Mouse (Mus musculus): ENCODE results near the gene Rtkn. TPM values are rescaled to one million over a fixed set of nuclear protein-coding genes. Genes with fewer than 3 reads are reported as not detected.
A peak's percentile ranks its signal among the peaks of the same experiment; 100 is the strongest.
"Not testable (repeated sequence)": the region's sequence is repeated elsewhere in the genome, so short reads cannot be mapped to it uniquely, and the experiment has no call there.

Gene Rtkn
- polyA plus RNA-seq, 1 experiment from 2014 or later: 39.5 TPM

DNA sequence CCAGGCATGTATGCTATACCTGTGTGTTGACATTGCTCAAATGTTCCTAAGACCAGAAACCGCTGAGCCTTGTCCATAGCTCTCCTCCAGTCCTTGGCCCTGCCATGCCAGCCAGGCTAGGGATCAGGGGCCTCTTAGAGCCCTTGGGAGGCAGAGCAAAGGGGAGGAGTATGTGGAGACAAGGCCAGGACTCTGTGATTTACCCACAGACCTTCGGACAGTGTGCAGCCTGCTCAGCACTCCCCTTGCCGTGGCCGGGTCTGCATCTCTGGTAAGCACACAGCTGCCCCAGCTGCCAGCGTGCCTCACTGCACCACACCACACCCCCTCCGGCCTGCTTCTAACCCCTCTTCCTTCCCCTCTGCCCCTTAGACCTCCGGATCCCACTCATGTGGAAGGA is 12.0 kb downstream of the Rtkn start:
- 60% methylated on average over 7 of the region's 7 CpGs for WGBS
- Histone ChIP-seq H3K4me2 (replicated peaks) (no peak overlapping the region), H3K27me3 (peaks cover 6% of the 10 kb centered on the region; the same call in 1 of the 2 replicates), H3K27ac (replicated peaks) (no peak overlapping the region), H3K9ac (replicated peaks) (no peak overlapping the region), H3K4me1 (peaks cover 13% of the 10 kb centered on the region), H3K9me3 (no peaks in the 10 kb centered on the region), H3K4me3 (no peak overlapping the region), H3K36me3 (peaks cover 37% of the 10 kb centered on the region)
- ATAC-seq (ENCODE audit: low FRiP score, low read depth): no peak

DNA sequence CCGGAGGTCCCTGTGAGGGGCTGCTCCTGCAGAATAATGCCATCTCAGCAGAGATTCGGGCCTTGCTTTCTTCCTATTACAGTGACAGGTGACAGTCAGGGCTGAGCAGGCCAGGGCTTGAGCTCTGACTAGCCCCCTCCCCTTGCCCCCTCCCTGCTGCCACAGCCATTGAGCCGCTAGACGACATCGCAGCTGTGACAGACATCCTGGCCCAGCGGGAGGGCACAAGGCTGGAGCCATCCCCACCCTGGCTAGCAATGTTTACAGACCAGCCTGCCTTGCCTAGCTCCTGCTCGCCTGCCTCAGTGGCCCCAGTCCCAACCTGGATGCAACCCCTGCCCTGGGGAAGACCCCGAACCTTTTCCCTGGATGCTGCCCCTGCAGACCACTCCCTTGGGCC is 16.5 kb downstream of the Rtkn start:
- ATAC-seq (ENCODE audit: low FRiP score, low read depth): no peak
- no peak overlapping the region for H3K27ac ChIP-seq (replicated peaks)
- H3K4me3 ChIP-seq: no peak overlapping the region
- H3K9me3 ChIP-seq: no peaks in the 10 kb centered on the region
- 0 out of 2 replicates have a peak overlapping the region, but pooled peaks have one; percentile 11 for H3K9ac ChIP-seq (replicated peaks)
- 24% methylated on average over 8 of the region's 8 CpGs for WGBS
- H3K4me2 ChIP-seq (replicated peaks): no peak overlapping the region
- H3K4me1 ChIP-seq: peaks cover 34% of the 10 kb centered on the region
- H3K27me3 ChIP-seq: no peaks in the 10 kb centered on the region
- peaks cover 53% of the 10 kb centered on the region for H3K36me3 ChIP-seq

DNA sequence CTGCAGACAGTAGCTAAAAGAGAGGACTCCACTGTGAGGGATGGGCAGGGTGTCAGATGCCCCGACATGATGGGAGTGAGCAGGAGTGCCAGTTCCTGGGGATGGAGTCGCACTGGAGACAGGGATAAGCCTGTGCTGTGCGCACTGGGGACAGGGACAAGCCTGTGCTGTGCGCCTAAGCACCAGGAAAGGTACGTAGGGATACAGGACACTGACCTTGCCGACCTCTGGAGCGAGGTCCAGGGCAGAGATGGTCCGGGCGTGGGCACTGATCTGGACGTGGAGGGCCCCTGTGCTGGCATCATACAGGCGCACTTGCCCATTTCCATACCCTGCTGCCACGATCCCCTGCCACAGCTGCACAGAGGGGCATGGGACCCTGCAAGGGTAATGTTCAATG is 17.8 kb downstream of the Rtkn start:
- H3K9ac ChIP-seq (replicated peaks): no peak overlapping the region
- 87% methylated on average over 12 of the region's 12 CpGs for WGBS

DNA sequence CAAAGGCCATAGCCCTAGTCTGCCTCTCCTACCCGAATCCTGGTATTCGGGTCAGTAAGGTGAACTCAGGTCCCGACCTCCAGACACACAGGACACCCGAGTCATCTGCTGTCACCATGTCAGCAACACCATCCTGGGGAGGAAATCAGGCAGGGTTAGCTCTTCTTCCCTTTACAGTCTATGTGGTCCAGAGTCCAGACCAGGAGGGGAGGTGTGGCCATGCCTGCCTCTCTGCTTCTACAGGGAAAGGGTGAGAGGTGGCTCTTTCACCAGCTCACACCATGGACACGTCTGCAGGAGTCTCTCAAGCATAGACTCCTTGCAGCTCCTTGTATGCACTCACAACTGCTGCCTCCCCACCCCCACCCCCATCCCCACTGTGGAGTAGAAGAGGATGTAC is 18.2 kb downstream of the Rtkn start:
- ATAC-seq (ENCODE audit: low FRiP score, low read depth): no peak
- WGBS: 87% methylated on average over 5 of the region's 5 CpGs
- peaks cover 42% of the 10 kb centered on the region for H3K36me3 ChIP-seq

More for the DNA sequence above, 17.8 kb downstream of the Rtkn start:
- Histone ChIP-seq H3K4me3 (no peak overlapping the region), H3K9me3 (no peaks in the 10 kb centered on the region), H3K4me2 (replicated peaks) (no peak overlapping the region), H3K27ac (replicated peaks) (no peak overlapping the region), H3K36me3 (peaks cover 45% of the 10 kb centered on the region), H3K4me1 (peaks cover 34% of the 10 kb centered on the region), H3K27me3 (peaks cover 3% of the 10 kb centered on the region; the same call in 1 of the 2 replicates)
- no peak for ATAC-seq (ENCODE audit: low FRiP score, low read depth)

DNA sequence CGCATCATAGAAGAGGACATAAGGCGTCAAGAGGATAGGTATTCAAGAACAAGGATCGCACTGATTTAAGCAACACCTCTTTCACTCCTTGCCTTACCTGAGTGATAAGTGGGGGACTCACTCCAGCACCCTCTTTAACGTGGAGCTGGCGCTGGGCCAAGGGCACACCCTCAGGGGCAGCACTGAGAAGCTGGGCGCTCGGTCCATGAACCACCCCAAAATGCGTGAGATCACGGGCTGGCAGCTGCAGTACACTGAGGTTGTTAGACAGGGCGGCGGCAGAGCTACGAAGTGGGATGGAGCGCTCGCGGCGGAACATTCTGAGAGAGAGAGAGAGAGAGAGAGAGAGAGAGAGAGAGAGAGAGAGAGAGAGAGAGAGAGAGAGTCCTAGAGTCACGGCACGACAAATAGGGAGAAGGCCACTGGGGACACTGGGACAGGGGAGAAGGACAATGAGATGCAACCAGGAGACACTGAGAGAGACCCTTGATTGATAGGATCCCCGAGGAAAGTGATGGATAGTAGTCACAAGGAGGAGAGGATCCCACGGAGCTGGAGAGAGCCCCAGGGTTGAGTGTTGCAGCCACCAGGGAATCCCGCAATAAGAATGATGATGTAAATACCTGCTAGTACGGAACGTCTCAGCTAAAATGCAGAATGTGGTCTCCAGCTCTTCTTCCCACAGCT is 20.4 kb downstream of the Rtkn start:
- peak overlapping the region; percentile 56 for H3K4me3 ChIP-seq
- ATAC-seq (ENCODE audit: low FRiP score, low read depth): peak; percentile 57

More for the DNA sequence above, 18.2 kb downstream of the Rtkn start:
- H3K9ac ChIP-seq (replicated peaks): no peak overlapping the region
- H3K4me1 ChIP-seq: peaks cover 34% of the 10 kb centered on the region
- no peak overlapping the region for H3K4me2 ChIP-seq (replicated peaks)
- no peak overlapping the region for H3K27ac ChIP-seq (replicated peaks)
- H3K9me3 ChIP-seq: no peaks in the 10 kb centered on the region
- H3K27me3 ChIP-seq: peaks cover 3% of the 10 kb centered on the region; the same call in 1 of the 2 replicates
- no peak overlapping the region for H3K4me3 ChIP-seq

GRCm38 (mm10) chr6:83156259-83156684 is 21.0 kb downstream of the Rtkn start, which contains the start of the genes Wdr54 and 1700003E16Rik:
TSS of gene Wdr54 (minus strand) at chr6:83156397.
TSS of gene 1700003E16Rik (plus strand) at chr6:83156404.
- peaks cover 19% of the 10 kb centered on the region for H3K27me3 ChIP-seq
- peaks cover 34% of the 10 kb centered on the region for H3K4me1 ChIP-seq
- peaks cover 25% of the 10 kb centered on the region for H3K36me3 ChIP-seq
- no peaks in the 10 kb centered on the region for H3K9me3 ChIP-seq
- 0 out of 2 replicates have a peak within 1 kb of the TSS, but pooled peaks have one; percentile 12 for H3K27ac ChIP-seq (replicated peaks)
- peak; percentile 95 for ATAC-seq (ENCODE audit: low FRiP score, low read depth)
- H3K4me3 ChIP-seq: peak within 1 kb of the TSS; percentile 56
- under 1% methylated on average over 32 of the region's 32 CpGs for WGBS
- H3K9ac ChIP-seq (replicated peaks): peak within 1 kb of the TSS; percentile 66
- H3K4me2 ChIP-seq (replicated peaks): peak within 1 kb of the TSS; percentile 78

More for the DNA sequence above, 20.4 kb downstream of the Rtkn start:
- H3K4me1 ChIP-seq: peaks cover 34% of the 10 kb centered on the region
- H3K36me3 ChIP-seq: peaks cover 25% of the 10 kb centered on the region
- no peaks in the 10 kb centered on the region for H3K9me3 ChIP-seq
- peak overlapping the region; percentile 66 for H3K9ac ChIP-seq (replicated peaks)
- 7% methylated on average over 23 of the region's 23 CpGs for WGBS
- peaks cover 13% of the 10 kb centered on the region for H3K27me3 ChIP-seq
- H3K4me2 ChIP-seq (replicated peaks): peak overlapping the region; percentile 78
- 0 out of 2 replicates have a peak overlapping the region, but pooled peaks have one; percentile 12 for H3K27ac ChIP-seq (replicated peaks)

- H3K9me3 ChIP-seq; H3K4me2 ChIP-seq (replicated peaks); H3K4me3 ChIP-seq; H3K36me3 ChIP-seq; H3K9ac ChIP-seq (replicated peaks); ATAC-seq (ENCODE audit: low FRiP score, low read depth); H3K27ac ChIP-seq (replicated peaks): not testable (repeated sequence)
- Histone ChIP-seq H3K27me3 (peaks cover 42% of the 10 kb centered on the region), H3K4me1 (peaks cover 32% of the 10 kb centered on the region)
- 31% methylated on average over 3 of the region's 3 CpGs for WGBS
Measured at GRCm38 (mm10) chr6:83159456-83159855, 24.2 kb downstream of the Rtkn start.

- peaks cover 25% of the 10 kb centered on the region for H3K4me1 ChIP-seq
- ATAC-seq (ENCODE audit: low FRiP score, low read depth): no peak
- H3K9me3 ChIP-seq: no peaks in the 10 kb centered on the region
- H3K27ac ChIP-seq (replicated peaks): no peak overlapping the region
- H3K36me3 ChIP-seq: no peaks in the 10 kb centered on the region
- WGBS: 6% methylated on average over 19 of the region's 19 CpGs
- peak overlapping the region; percentile 41 for H3K4me2 ChIP-seq (replicated peaks)
- peak overlapping the region; percentile 39; the same call in 1 of the 2 replicates for H3K9ac ChIP-seq (replicated peaks)
- peaks cover 42% of the 10 kb centered on the region for H3K27me3 ChIP-seq
- peak overlapping the region; percentile 18; the same call in 1 of the 2 replicates for H3K4me3 ChIP-seq
Measured at GRCm38 (mm10) chr6:83161442-83161841, 26.2 kb downstream of the Rtkn start.

GRCm38 (mm10) chr6:83161921-83162641 is 26.8 kb downstream of the Rtkn start:
- Histone ChIP-seq H3K9ac (replicated peaks) (peak overlapping the region; percentile 39; the same call in 1 of the 2 replicates), H3K27me3 (peaks cover 40% of the 10 kb centered on the region), H3K4me2 (replicated peaks) (peak overlapping the region; percentile 41), H3K9me3 (no peaks in the 10 kb centered on the region), H3K4me3 (peak overlapping the region; percentile 18), H3K27ac (replicated peaks) (no peak overlapping the region), H3K36me3 (no peaks in the 10 kb centered on the region), H3K4me1 (peaks cover 29% of the 10 kb centered on the region)
- ATAC-seq (ENCODE audit: low FRiP score, low read depth): no peak
- under 1% methylated on average over 48 of the region's 49 CpGs for WGBS

GRCm38 (mm10) chr6:83162701-83163100 is 27.4 kb downstream of the Rtkn start:
- Histone ChIP-seq H3K27ac (replicated peaks) (no peak overlapping the region), H3K4me1 (peaks cover 33% of the 10 kb centered on the region), H3K4me3 (peak overlapping the region; percentile 18), H3K27me3 (peaks cover 39% of the 10 kb centered on the region), H3K9me3 (no peaks in the 10 kb centered on the region), H3K36me3 (no peaks in the 10 kb centered on the region), H3K4me2 (replicated peaks) (peak overlapping the region; percentile 41), H3K9ac (replicated peaks) (0 out of 2 replicates have a peak overlapping the region, but pooled peaks have one; percentile 39)
- no peak for ATAC-seq (ENCODE audit: low FRiP score, low read depth)
- WGBS: 1% methylated on average over 8 of the region's 8 CpGs

GRCm38 (mm10) chr6:83165026-83165606 is 29.9 kb downstream of the Rtkn start:
- ATAC-seq (ENCODE audit: low FRiP score, low read depth): peak; percentile 25
- H3K9me3 ChIP-seq: no peaks in the 10 kb centered on the region
- H3K4me3 ChIP-seq: peak overlapping the region; percentile 91
- H3K27me3 ChIP-seq: peaks cover 35% of the 10 kb centered on the region
- H3K4me1 ChIP-seq: peaks cover 38% of the 10 kb centered on the region
- peak overlapping the region; percentile 49; the same call in 1 of the 2 replicates for H3K9ac ChIP-seq (replicated peaks)
- peak overlapping the region; percentile 85 for H3K4me2 ChIP-seq (replicated peaks)
- H3K36me3 ChIP-seq: no peaks in the 10 kb centered on the region
- WGBS: 4% methylated on average over 6 of the region's 6 CpGs
- 0 out of 2 replicates have a peak overlapping the region, but pooled peaks have one; percentile 20 for H3K27ac ChIP-seq (replicated peaks)

Measured in midbrain, embryonic 12.5 days (tissue).